Mouse (Mus musculus): ENCODE data around the gene Adora2b.
"Not testable (repeated sequence)": the region's sequence is repeated elsewhere in the genome, so short reads cannot be mapped to it uniquely, and the experiment has no call there.

DNA sequence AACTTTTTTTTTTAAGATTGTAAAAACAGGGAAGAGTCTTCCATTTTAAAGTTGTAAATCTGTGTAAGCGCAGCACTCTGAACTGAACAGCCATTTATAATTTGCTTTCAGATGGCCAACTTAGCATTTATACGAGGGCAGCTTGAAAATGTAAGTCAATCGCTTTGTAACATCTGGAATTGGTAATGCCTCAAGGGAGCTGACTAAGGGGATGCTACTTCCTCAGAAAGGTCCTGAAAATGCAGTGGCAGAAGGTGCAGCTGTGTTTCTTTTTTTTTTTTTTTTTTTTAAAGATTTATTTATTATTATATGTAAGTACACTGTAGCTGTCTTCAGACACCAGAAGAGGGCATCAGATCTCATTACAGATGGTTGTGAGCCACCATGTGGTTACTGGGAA is 35.2 kb downstream of the Adora2b start:
- not testable (repeated sequence) for TF ChIP-seq POLR2A (IDR thresholded peaks at IDR 0.05; ENCODE audit: low read depth, low read length); CTCF (IDR thresholded peaks at IDR 0.05; ENCODE audit: extremely low read depth, insufficient read depth, insufficient read length, insufficient replicate concordance)

All from spleen, adult 2 months (tissue).